Mouse (Mus musculus) testis, adult 2 months (tissue): ENCODE measurements around the gene Dnajc13.

Experiments used
- CTCF ChIP-seq: fragments of 200-500 bp; IDR thresholded peaks from 2 replicates; pipeline ENCODE4 v1.5.1; 2012; ENCODE audit warnings: low read depth, mild to moderate bottlenecking, inconsistent platforms, low read length, moderate library complexity; ENCODE audit not compliant: control insufficient read depth, insufficient read depth, insufficient replicate concordance
- POLR2A ChIP-seq: fragments of 200-500 bp; IDR thresholded peaks from 2 replicates; pipeline ENCODE4 v1.6.1; 2012; ENCODE audit warnings: low read depth, mild to moderate bottlenecking, inconsistent platforms, low read length, moderate library complexity; ENCODE audit not compliant: control insufficient read depth

DNA sequence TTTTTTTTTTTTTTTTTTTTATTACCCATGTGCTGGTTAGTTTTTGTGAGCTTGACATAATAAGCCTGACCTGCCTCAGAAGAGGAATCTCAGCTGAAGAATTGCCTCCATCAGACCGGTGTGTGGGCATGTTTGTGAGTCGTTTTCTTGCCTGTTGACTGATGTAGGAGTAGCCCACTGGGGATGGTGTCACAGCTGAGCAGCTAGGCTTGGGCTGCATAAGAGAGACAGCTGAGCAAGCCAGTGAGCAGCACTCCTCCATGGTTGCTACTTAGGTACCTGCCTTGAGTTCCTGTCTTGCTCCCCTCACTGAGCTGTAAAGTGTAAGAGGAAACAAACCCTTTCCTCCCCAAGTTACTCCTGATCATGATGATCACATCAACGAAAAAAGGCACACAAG lies 7.2 kb upstream of the Dnajc13 start:
- TF ChIP-seq CTCF (no peak), POLR2A (no peak)
